Mouse (Mus musculus) liver, adult 2 months (tissue): ENCODE data around the gene Plk2. TPM values are rescaled to one million over a fixed set of nuclear protein-coding genes. Genes with fewer than 3 reads are reported as not detected.
A peak's percentile ranks its signal among the peaks of the same experiment; 100 is the strongest.

Experiments used
- DNase-seq: peaks from one replicate; pipeline ENCODE4 v3.0.0-alpha.2; 2011; ENCODE audit warnings: low read depth, low spot score; ENCODE audit errors: extremely low read depth
- H3K27ac ChIP-seq: fragments of 200-500 bp; replicated peaks from 2 replicates; pipeline ENCODE4 v1.5.1; 2012; ENCODE audit warnings: low read depth, mild to moderate bottlenecking, control low read depth, inconsistent platforms, low read length; ENCODE audit not compliant: insufficient read depth
- H3K27me3 ChIP-seq: fragments of 200-500 bp; 2 replicates; pipeline ENCODE4 v1.6.1; 2012; ENCODE audit warnings: mild to moderate bottlenecking, moderate library complexity, low read length, inconsistent platforms; ENCODE audit not compliant: control insufficient read depth, insufficient read depth
- H3K36me3 ChIP-seq: fragments of 200-500 bp; 2 replicates; pipeline ENCODE4 v1.6.1; 2012; ENCODE audit warnings: low read length, inconsistent platforms; ENCODE audit not compliant: control insufficient read depth, insufficient read depth
- H3K4me1 ChIP-seq: fragments of 200-500 bp; 2 replicates; pipeline ENCODE4 v1.6.1; 2011; ENCODE audit warnings: low read length; ENCODE audit not compliant: control insufficient read depth, insufficient read depth
- H3K4me3 ChIP-seq: fragments of 200-500 bp; 2 replicates; pipeline ENCODE4 v1.5.1; 2011; ENCODE audit warnings: low read depth, mild to moderate bottlenecking, control low read depth, low read length, moderate library complexity; ENCODE audit not compliant: insufficient read depth
- H3K79me2 ChIP-seq: fragments of 200-500 bp; 2 replicates; pipeline ENCODE4 v1.6.1; 2012; ENCODE audit warnings: inconsistent platforms, mild to moderate bottlenecking, low read length, moderate library complexity; ENCODE audit not compliant: control insufficient read depth, insufficient read depth
- H3K9ac ChIP-seq: fragments of 200-500 bp; 2 replicates; pipeline ENCODE4 v1.6.1; 2012; ENCODE audit warnings: low read depth, mild to moderate bottlenecking, control low read depth, inconsistent platforms, low read length
- CTCF ChIP-seq: fragments of 200-500 bp; IDR thresholded peaks from 2 replicates; pipeline ENCODE4 v1.5.1; 2011; ENCODE audit warnings: low read depth, low read length, control low read depth
- POLR2A ChIP-seq: fragments of 200-500 bp; IDR thresholded peaks from 2 replicates; pipeline ENCODE4 v1.6.1; 2011; ENCODE audit warnings: low read length, control low read depth; ENCODE audit not compliant: insufficient read depth; ENCODE audit errors: extremely low read depth
- WGBS: fragments of 180-500 bp; shearing (Covaris S2); methylation state at CpG from one replicate; pipeline ENCODE4 v1.1.7; 2018; 5-methylcytosine and 5-hydroxymethylcytosine counted together
- polyA plus RNA-seq: library from polyadenylated mRNA; depleted of rRNA; stranded (reverse); fragments of >200 nt; gene quantifications from 2 replicates; pipeline ENCODE4 v1.2.3, GENCODE M21; 2012
- total RNA-seq: library from RNA; depleted of rRNA; stranded (reverse); fragments of >200 nt; gene quantifications from 2 replicates; pipeline ENCODE4 v1.2.3, GENCODE M21; 2014

Gene Plk2
- total and polyA plus RNA-seq, 2 experiments, result 3.3 to 10.1 TPM

DNA sequence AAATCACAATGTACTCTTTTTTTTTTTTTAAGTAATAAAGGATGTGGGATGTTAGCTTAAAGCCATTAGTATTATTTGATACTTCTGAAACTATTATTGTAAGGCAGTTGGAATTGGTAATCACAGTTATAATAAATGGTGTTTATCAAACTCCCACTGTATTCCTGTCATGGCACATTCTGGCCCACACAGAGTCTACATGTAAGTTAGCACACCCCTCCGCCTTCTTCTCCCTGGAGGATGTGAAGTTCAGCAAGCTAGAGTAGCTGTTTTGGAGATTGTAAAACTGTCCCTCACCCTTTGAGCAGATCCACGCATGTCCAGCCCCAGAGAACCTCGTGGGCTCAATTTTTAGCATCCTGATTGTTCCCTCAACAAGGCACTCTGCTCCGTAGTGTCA is 37.8 kb downstream of the Plk2 start:
- Histone ChIP-seq H3K4me1 (no peaks in the 10 kb centered on the region), H3K4me3 (no peak overlapping the region), H3K27me3 (no peaks in the 10 kb centered on the region), H3K27ac (no peak overlapping the region), H3K36me3 (no peaks in the 10 kb centered on the region), H3K9ac (no peak overlapping the region), H3K79me2 (no peaks in the 10 kb centered on the region)
- no peak for DNase-seq
- TF ChIP-seq CTCF (no peak), POLR2A (no peak)
- 96% methylated on average over 4 of the region's 4 CpGs for WGBS

GRCm38 (mm10) chr13:110436692-110437091 is 41.8 kb downstream of the Plk2 start:
- no peaks in the 10 kb centered on the region for H3K4me1 ChIP-seq
- no peak overlapping the region for H3K4me3 ChIP-seq
- no peak overlapping the region for H3K27ac ChIP-seq
- no peak overlapping the region for H3K9ac ChIP-seq
- H3K79me2 ChIP-seq, result no peaks in the 10 kb centered on the region
- no peak for DNase-seq
- H3K36me3 ChIP-seq, result no peaks in the 10 kb centered on the region
- no peak for TF ChIP-seq CTCF
- TF ChIP-seq POLR2A, result no peak
- WGBS, result 82% methylated on average over 7 of the region's 7 CpGs
- H3K27me3 ChIP-seq, result no peaks in the 10 kb centered on the region

GRCm38 (mm10) chr13:110438624-110439023 is 43.8 kb downstream of the Plk2 start:
- TF ChIP-seq CTCF (no peak), POLR2A (no peak)

GRCm38 (mm10) chr13:110444335-110444734 is 49.5 kb downstream of the Plk2 start:
- DNase-seq, result no peak
- TF ChIP-seq CTCF (no peak), POLR2A (no peak)
- WGBS, result 77% methylated on average over 4 of the region's 4 CpGs

More at GRCm38 (mm10) chr13:110438624-110439023, 43.8 kb downstream of the Plk2 start:
- Histone ChIP-seq H3K27me3 (no peaks in the 10 kb centered on the region), H3K4me3 (no peak overlapping the region), H3K9ac (no peak overlapping the region), H3K79me2 (no peaks in the 10 kb centered on the region), H3K27ac (no peak overlapping the region), H3K36me3 (no peaks in the 10 kb centered on the region), H3K4me1 (no peaks in the 10 kb centered on the region)
- WGBS, result 93% methylated on average over 9 of the region's 9 CpGs
- no peak for DNase-seq

GRCm38 (mm10) chr13:110444894-110445293 is 50.0 kb downstream of the Plk2 start:
- Histone ChIP-seq H3K79me2 (no peaks in the 10 kb centered on the region), H3K4me3 (no peak overlapping the region), H3K4me1 (peaks cover 6% of the 10 kb centered on the region; the same call in 1 of the 2 replicates), H3K27ac (no peak overlapping the region), H3K36me3 (no peaks in the 10 kb centered on the region), H3K9ac (no peak overlapping the region), H3K27me3 (no peaks in the 10 kb centered on the region)
- 47% methylated on average over 3 of the region's 3 CpGs for WGBS
- TF ChIP-seq POLR2A, result no peak
- DNase-seq, result peak; percentile 70

More at GRCm38 (mm10) chr13:110444335-110444734, 49.5 kb downstream of the Plk2 start:
- H3K4me3 ChIP-seq, result no peak overlapping the region
- no peaks in the 10 kb centered on the region for H3K36me3 ChIP-seq
- no peak overlapping the region for H3K27ac ChIP-seq
- no peak overlapping the region for H3K9ac ChIP-seq
- H3K79me2 ChIP-seq, result no peaks in the 10 kb centered on the region
- H3K27me3 ChIP-seq, result no peaks in the 10 kb centered on the region
- peaks cover 6% of the 10 kb centered on the region; the same call in 1 of the 2 replicates for H3K4me1 ChIP-seq

- Histone ChIP-seq H3K79me2 (no peaks in the 10 kb centered on the region), H3K27ac (no peak overlapping the region), H3K27me3 (no peaks in the 10 kb centered on the region), H3K4me3 (no peak overlapping the region), H3K9ac (no peak overlapping the region), H3K36me3 (no peaks in the 10 kb centered on the region), H3K4me1 (peaks cover 6% of the 10 kb centered on the region; the same call in 1 of the 2 replicates)
- WGBS, result 94% methylated on average over 6 of the region's 6 CpGs
- no peak for TF ChIP-seq POLR2A
- TF ChIP-seq CTCF, result no peak
- DNase-seq, result no peak
Measured at GRCm38 (mm10) chr13:110446434-110446833, 51.6 kb downstream of the Plk2 start.
